Mouse (Mus musculus) ES-CJ7 (cell line): ENCODE measurements at regions not wholly inside any gene's neighbourhood (a gene's known extent, or its start where the extent isn't known, plus 50 kb on each side); places are given as distances from the start of the nearest gene placed in this dataset.

Experiments
- DNase-seq: peaks from one replicate; pipeline ENCODE4 v3.0.0; 2011; ENCODE audit warnings: low read depth, low spot score

DNA sequence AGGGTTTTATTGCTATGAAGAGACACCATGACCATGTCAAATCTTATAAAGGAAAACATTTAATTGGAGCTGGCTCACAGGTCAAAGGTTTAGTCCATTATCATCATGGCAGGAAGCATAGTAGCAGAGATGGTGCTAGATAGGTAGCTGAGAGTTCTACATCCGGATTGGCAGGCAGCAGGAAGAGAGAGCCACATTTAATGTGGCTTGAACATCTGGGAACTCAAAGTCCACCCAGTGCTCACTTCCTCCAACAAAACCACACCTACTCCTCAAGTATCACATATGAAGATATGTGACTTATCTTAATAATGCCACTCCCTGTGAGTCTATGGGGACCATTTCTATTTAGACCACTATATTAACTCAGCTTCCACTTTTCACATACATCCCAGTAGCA is 93.2 kb upstream of the Fbxo33 start:
- no peak for DNase-seq

DNA sequence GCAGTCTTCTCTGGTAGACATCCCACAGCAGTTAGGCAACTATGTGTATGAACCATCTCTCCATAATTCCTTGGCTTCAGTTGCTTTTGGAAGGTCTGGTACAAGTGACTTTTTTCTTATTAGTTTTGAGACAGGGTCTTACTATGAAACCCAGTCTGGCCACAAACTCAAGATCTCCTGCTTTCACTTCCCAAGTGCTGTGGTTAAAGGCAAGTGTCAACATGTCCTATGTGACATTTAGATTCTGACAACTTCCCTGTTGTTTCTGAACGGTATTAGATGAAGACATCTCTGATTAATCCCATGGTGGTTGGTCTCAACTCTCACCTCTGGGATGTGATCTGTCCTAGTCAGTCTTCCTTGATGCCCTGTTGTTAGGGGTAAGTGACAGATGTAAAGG is 88.4 kb upstream of the Fbxo33 start:
- no peak for DNase-seq

DNA sequence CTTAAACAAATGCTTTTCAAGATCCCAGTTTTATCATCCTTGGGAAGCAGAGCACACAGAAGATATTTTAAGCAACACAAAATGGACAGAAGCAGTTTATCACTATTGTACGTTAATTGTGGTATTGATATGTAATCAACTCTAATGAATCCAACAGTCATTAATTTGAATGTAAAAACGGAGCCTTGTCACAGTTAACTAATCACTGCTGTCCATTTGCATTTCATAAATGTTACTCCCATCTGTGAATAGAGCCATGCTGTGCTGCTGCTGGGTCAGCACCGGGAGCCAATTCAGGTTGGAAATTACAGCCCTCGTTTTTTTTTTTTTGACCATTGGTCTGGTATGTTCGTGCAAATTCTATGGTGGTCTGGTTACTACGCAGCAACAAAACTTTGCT is 85.0 kb upstream of the Fbxo33 start:
- no peak for DNase-seq
